Mouse (Mus musculus): Measurements from ENCODE around the gene Paqr4.

DNA sequence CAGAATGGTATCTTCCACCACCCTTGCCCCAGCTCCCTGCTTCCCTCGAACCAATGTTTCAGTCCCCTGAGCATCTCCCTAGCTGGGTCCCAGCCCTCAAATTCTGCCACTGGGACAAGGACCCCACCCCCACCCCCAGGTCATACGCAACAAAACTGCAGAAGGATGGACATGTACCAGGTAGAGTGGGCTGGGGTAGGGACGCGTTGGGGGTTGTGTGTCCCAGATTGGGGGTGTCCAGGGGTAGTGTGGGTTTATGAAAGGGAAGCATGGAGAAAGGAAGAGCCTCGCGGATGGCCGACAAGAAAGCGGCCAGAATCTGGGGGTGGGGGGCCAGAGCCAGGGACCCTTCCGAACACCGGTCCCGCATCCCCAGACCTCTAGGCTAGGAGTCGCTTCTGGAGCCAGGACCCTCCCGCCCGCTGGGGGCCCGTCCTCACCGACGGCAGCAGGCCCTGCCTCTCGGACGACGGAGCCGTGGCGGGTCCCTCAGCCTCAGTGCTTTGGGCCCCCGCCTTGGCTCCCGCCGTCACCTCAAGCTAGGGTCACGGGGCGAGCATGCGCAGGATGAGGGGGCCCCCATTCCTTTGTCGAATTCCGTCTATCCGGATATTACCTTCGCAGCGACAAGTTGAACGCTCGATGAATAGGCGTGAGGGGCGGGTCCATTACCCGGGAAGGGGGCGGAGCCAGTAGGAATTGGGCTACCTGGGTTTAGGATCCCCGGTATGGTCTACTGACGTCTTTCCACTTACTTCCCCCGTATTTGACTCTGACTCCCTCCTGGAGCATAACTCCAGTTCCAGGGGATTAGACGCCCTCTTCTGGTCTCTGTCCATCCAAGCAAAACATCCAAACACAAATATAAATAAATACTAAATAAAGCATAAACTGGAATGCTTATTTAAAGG, 45.1 kb upstream of the Paqr4 start, which contains the start of gene Flywch2:
- TF ChIP-seq GATA1 (IDR thresholded peaks at IDR 0.05; ENCODE audit: low read length) = no peak
- TF ChIP-seq TAL1 (IDR thresholded peaks at IDR 0.05; ENCODE audit: low read length) = no peak
